23 mouse cellular contexts compared by ENCODE assay signal in genomic region chr11:103193825-103194168, GRCm38 (mm10). TPM values are rescaled to one million over a fixed set of nuclear protein-coding genes. Genes with fewer than 3 reads are reported as not detected.
DNase-seq lines count a peak whose midpoint lies in the region; TF ChIP-seq lines count a peak whose summit lies in the region.
"Had no signal": no experiment of that assay in that cellular context is flagged by ENCODE, and none has a peak within 500 bp of the region (broad histone marks: within the 10 kb centered on the region; RNA-seq: fewer than 3 reads in every experiment).

No protein-coding gene starts in this region.

- TF ChIP-seq CTCF in gastrocnemius, adult 2 months (IDR thresholded peaks at IDR 0.05), result no peak
- no peak for TF ChIP-seq CTCF in left cerebral cortex, adult 2 months (IDR thresholded peaks at IDR 0.05)
- no peak for TF ChIP-seq CTCF in E14TG2a.4 (conservative IDR thresholded peaks at IDR 0.05; ENCODE audit: low read length)
- TF ChIP-seq CTCF in cortical plate, adult 2 months (IDR thresholded peaks at IDR 0.05; ENCODE audit: extremely low read depth, insufficient read depth, low read length), result no peak

- H3K27me3 ChIP-seq in E14TG2a.4 (ENCODE audit: insufficient read depth, low read length), result peaks cover 90% of the 10 kb centered on the region

- no peak overlapping the region for H3K27ac ChIP-seq in gastrocnemius, adult 2 months
- peak overlapping the region; percentile 98 for H3K27ac ChIP-seq in left cerebral cortex, adult 2 months
- peak overlapping the region; percentile 75 for H3K27ac ChIP-seq in cortical plate, adult 2 months (ENCODE audit: insufficient read depth, low read length)
- H3K27ac ChIP-seq: embryonic facial prominence, embryonic 12.5 days; forebrain, embryonic 12.5 days; heart, embryonic 10.5 days; hindbrain, embryonic 12.5 days had no signal

- intact Hi-C loops in gastrocnemius, adult 2 months (cut with DNase I), result no loop called here
- intact Hi-C loops in left cerebral cortex, adult 2 months (cut with DNase I), result loop anchor here (2.0 to 10.0 kb wide), 2 partner anchors 23 to 471 kb away; partner anchors contain the start of gene Fmnl1

- H3K36me3 ChIP-seq in E14TG2a.4 (ENCODE audit: insufficient read depth, low read length), result peaks cover 24% of the 10 kb centered on the region
- H3K36me3 ChIP-seq: embryonic facial prominence, embryonic 12.5 days; forebrain, embryonic 12.5 days; heart, embryonic 10.5 days; hindbrain, embryonic 12.5 days had no signal

- TF ChIP-seq POLR2A in cortical plate, adult 2 months (IDR thresholded peaks at IDR 0.05; ENCODE audit: extremely low read depth, insufficient read depth, low read length), result no peak

- peaks cover 50% of the 10 kb centered on the region for H3K4me1 ChIP-seq in E14TG2a.4 (replicated peaks; ENCODE audit: low read depth, low read length)
- peaks cover 1% of the 10 kb centered on the region for H3K4me1 ChIP-seq in cortical plate, adult 2 months (ENCODE audit: control insufficient read depth, insufficient read depth, low read length)

- peak; percentile 15 for DNase-seq in gastrocnemius, adult 2 months
- no peak for DNase-seq in gastrocnemius, adult 8-10 months (ENCODE audit: low spot score in 2 of 2)
- DNase-seq in left cerebral cortex, adult 2 months (ENCODE audit: extremely low spot score in 1 of 2, low spot score in 2 of 2), result no peak
- DNase-seq in left cerebral cortex, adult 18-20 months (ENCODE audit: low spot score in 2 of 2), result no peak
- DNase-seq in right cerebral cortex, adult 2 months (ENCODE audit: low spot score in 2 of 2), result no peak
- DNase-seq: adrenal gland, postnatal 10 days; embryo, embryonic 11 days; heart, adult 18-20 months; heart, postnatal 10 days; heart, postnatal 4 days had no signal

- H3K4me3 ChIP-seq in gastrocnemius, adult 2 months, result no peak overlapping the region
- peak overlapping the region; percentile 62 for H3K4me3 ChIP-seq in left cerebral cortex, adult 2 months
- peak overlapping the region; percentile 70 for H3K4me3 ChIP-seq in E14TG2a.4 (replicated peaks; ENCODE audit: low read length)
- H3K4me3 ChIP-seq in cortical plate, adult 2 months (ENCODE audit: insufficient read depth, low read length), result peak overlapping the region; percentile 61
- H3K4me3 ChIP-seq: embryonic facial prominence, embryonic 12.5 days; hindbrain, embryonic 12.5 days had no signal

- H3K9me3 ChIP-seq in E14TG2a.4 (ENCODE audit: low read length), result no peaks in the 10 kb centered on the region
- H3K9me3 ChIP-seq: embryonic facial prominence, embryonic 12.5 days; forebrain, embryonic 12.5 days; heart, embryonic 10.5 days; hindbrain, embryonic 12.5 days had no signal

RNA-seq across cellular contexts. Expression of gene 1700023F06Rik, which starts 14.6 kb away (rescaled TPM):
- total RNA-seq in gastrocnemius, adult 2 months (2021), result not detected
- total RNA-seq in gastrocnemius, adult 8-10 months (2022), result not detected
- total RNA-seq in left cerebral cortex, adult 2 months (2021), result 1 to 10 TPM; 2.2 to 2.7 TPM
- total RNA-seq in left cerebral cortex, adult 18-20 months (2021), result 1 to 10 TPM; 1.8 to 2.0 TPM
- polyA plus RNA-seq in cortical plate, adult 2 months (2012; rRNA removed), result 4.2 and 6.4 TPM in 2 replicates
- total RNA-seq: gastrocnemius, postnatal 4 days; heart, adult 18-20 months; heart, postnatal 10 days; heart, postnatal 4 days; MEL had no signal
- polyA plus RNA-seq: CD4-positive, CD25-positive, alpha-beta regulatory T cell, adult 4 months; inflammation-experienced regulatory T-cells, adult 6 months had no signal

RNA-seq across cellular contexts. Expression of gene Fmnl1, which starts 22.9 kb away (rescaled TPM):
- 1 to 10 TPM; 4.2 to 5.7 TPM for total RNA-seq in gastrocnemius, adult 2 months (2021)
- 1 to 10 TPM; 2.2 to 3.9 (median 3.5) TPM for total RNA-seq in gastrocnemius, adult 8-10 months (2022)
- total RNA-seq in left cerebral cortex, adult 2 months (2021), result 100 to 1,000 TPM; 186 to 209 TPM
- 100 to 1,000 TPM; 169 to 206 TPM for total RNA-seq in left cerebral cortex, adult 18-20 months (2021)
- polyA plus RNA-seq in cortical plate, adult 2 months (2012; rRNA removed), result 125 and 133 TPM in 2 replicates

RNA-seq across cellular contexts. Expression of gene Spata32, which starts 24.4 kb away (rescaled TPM):
- not detected for total RNA-seq in gastrocnemius, adult 2 months (2021)
- total RNA-seq in gastrocnemius, adult 8-10 months (2022), result not detected
- total RNA-seq in left cerebral cortex, adult 2 months (2021), result 1 to 10 TPM; 1.7 to 2.9 TPM
- 1 to 10 TPM; 1.5 to 1.8 TPM for total RNA-seq in left cerebral cortex, adult 18-20 months (2021)
- polyA plus RNA-seq in cortical plate, adult 2 months (2012; rRNA removed), result 2.5 and 2.9 TPM in 2 replicates
- total RNA-seq: adrenal gland, postnatal 10 days; gastrocnemius, postnatal 4 days; heart, adult 18-20 months; heart, postnatal 10 days; heart, postnatal 4 days; MEL had no signal
- polyA plus RNA-seq: CD4-positive, CD25-positive, alpha-beta regulatory T cell, adult 4 months; embryonic facial prominence, embryonic 12.5 days; forebrain, embryonic 12.5 days; forebrain, embryonic 16.5 days; heart, embryonic 10.5 days; heart, embryonic 14.5 days; hindbrain, embryonic 12.5 days; inflammation-experienced regulatory T-cells, adult 6 months; intestine, postnatal 0 days had no signal

Comparison
In these comparisons a context has a peak if more than half of its experiments do, and no peak if none do; other contexts are left out.
1. RNA of gene Fmnl1, which starts 22.9 kb away (total RNA-seq): 186 to 209 TPM in left cerebral cortex, adult 2 months and 169 to 206 TPM in left cerebral cortex, adult 18-20 months; 4.2 to 5.7 TPM in gastrocnemius, adult 2 months and 2.2 to 3.9 TPM in gastrocnemius, adult 8-10 months; every median in the first group is over 10 times any median in the second.